In genomic region chr5:74168085-74168484, GRCm38 (mm10) we compare ENCODE assay signal across 20 mouse cellular contexts. TPM values are rescaled to one million over a fixed set of nuclear protein-coding genes. Genes with fewer than 3 reads are reported as not detected.
DNase-seq lines count a peak whose midpoint lies in the region; ATAC-seq and TF ChIP-seq lines count a peak whose summit lies in the region.
"Had no signal": no experiment of that assay in that cellular context is flagged by ENCODE, and none has a peak within 500 bp of the region (broad histone marks: within the 10 kb centered on the region; RNA-seq: fewer than 3 reads in every experiment).

No protein-coding gene starts in this region.

- H3K4me1 ChIP-seq in lung, embryonic 15.5 days: peaks cover 37% of the 10 kb centered on the region
- peaks cover 2% of the 10 kb centered on the region; the same call in 1 of the 2 replicates for H3K4me1 ChIP-seq in lung, adult 2 months (ENCODE audit: control insufficient read depth, insufficient read depth, low read length)
- peaks cover 57% of the 10 kb centered on the region for H3K4me1 ChIP-seq in embryonic facial prominence, embryonic 12.5 days
- peaks cover 42% of the 10 kb centered on the region for H3K4me1 ChIP-seq in limb, embryonic 10.5 days
- H3K4me1 ChIP-seq in midbrain, embryonic 10.5 days: peaks cover 13% of the 10 kb centered on the region
- H3K4me1 ChIP-seq in forebrain, embryonic 15.5 days: peaks cover 10% of the 10 kb centered on the region
- H3K4me1 ChIP-seq: neural tube, embryonic 13.5 days had no signal

- H3K27ac ChIP-seq in lung, embryonic 15.5 days: peak overlapping the region; percentile 25
- H3K27ac ChIP-seq in embryonic facial prominence, embryonic 12.5 days: peak overlapping the region; percentile 26; the same call in 1 of the 2 replicates
- peak overlapping the region; percentile 21; the same call in 1 of the 2 replicates for H3K27ac ChIP-seq in limb, embryonic 10.5 days
- H3K27ac ChIP-seq in midbrain, embryonic 10.5 days (replicated peaks): no peak overlapping the region
- H3K27ac ChIP-seq in forebrain, embryonic 15.5 days (replicated peaks): no peak overlapping the region
- H3K27ac ChIP-seq: forebrain, embryonic 10.5 days; gastrocnemius, adult 2 months; hindbrain, embryonic 15.5 days; neural tube, embryonic 13.5 days had no signal

- H3K27me3 ChIP-seq in lung, embryonic 15.5 days: no peaks in the 10 kb centered on the region
- no peaks in the 10 kb centered on the region for H3K27me3 ChIP-seq in embryonic facial prominence, embryonic 12.5 days
- no peaks in the 10 kb centered on the region for H3K27me3 ChIP-seq in limb, embryonic 10.5 days (ENCODE audit: low read depth, poor library complexity, severe bottlenecking)
- peaks cover 59% of the 10 kb centered on the region for H3K27me3 ChIP-seq in midbrain, embryonic 10.5 days (ENCODE audit: low read depth, poor library complexity, severe bottlenecking)
- no peaks in the 10 kb centered on the region for H3K27me3 ChIP-seq in forebrain, embryonic 15.5 days
- H3K27me3 ChIP-seq: heart, embryonic 12.5 days; hindbrain, embryonic 15.5 days; neural tube, embryonic 13.5 days had no signal

- no peak overlapping the region for H3K9ac ChIP-seq in lung, embryonic 15.5 days
- no peak overlapping the region for H3K9ac ChIP-seq in embryonic facial prominence, embryonic 12.5 days
- no peak overlapping the region for H3K9ac ChIP-seq in forebrain, embryonic 15.5 days (replicated peaks)
- H3K9ac ChIP-seq: heart, embryonic 12.5 days; hindbrain, embryonic 15.5 days; neural tube, embryonic 13.5 days had no signal

- WGBS in lung, embryonic 15.5 days: 47% methylated on average over 3 of the region's 3 CpGs
- WGBS in lung, adult 2 months: 84% methylated on average over 3 of the region's 3 CpGs
- WGBS in embryonic facial prominence, embryonic 12.5 days: 70% methylated on average over 3 of the region's 3 CpGs
- 77% methylated on average over 3 of the region's 3 CpGs for WGBS in limb, embryonic 10.5 days
- WGBS in midbrain, embryonic 10.5 days: 83% methylated on average over 3 of the region's 3 CpGs
- 99% methylated on average over 3 of the region's 3 CpGs for WGBS in forebrain, embryonic 15.5 days

- no peaks in the 10 kb centered on the region for H3K9me3 ChIP-seq in lung, embryonic 15.5 days
- H3K9me3 ChIP-seq in embryonic facial prominence, embryonic 12.5 days: no peaks in the 10 kb centered on the region
- H3K9me3 ChIP-seq in limb, embryonic 10.5 days (replicated peaks): no peaks in the 10 kb centered on the region
- H3K9me3 ChIP-seq in midbrain, embryonic 10.5 days (replicated peaks): no peaks in the 10 kb centered on the region
- H3K9me3 ChIP-seq in forebrain, embryonic 15.5 days: no peaks in the 10 kb centered on the region
- H3K9me3 ChIP-seq: forebrain, embryonic 10.5 days; heart, embryonic 12.5 days; hindbrain, embryonic 15.5 days; neural tube, embryonic 13.5 days had no signal

- no peak for DNase-seq in lung, adult 2 months
- no peak for DNase-seq in limb, embryonic 10.5 days (ENCODE audit: low spot score)
- DNase-seq in midbrain, embryonic 10.5 days (ENCODE audit: low spot score): no peak
- DNase-seq in kidney, adult 9 months: no peak
- DNase-seq: adrenal gland, postnatal 25 days; cerebellum, adult 11 months; cerebellum, postnatal 10 days; gastrocnemius, adult 2 months; kidney, adult 8-10 months; liver; midbrain, embryonic 14.5 days; thymus, adult 2 months had no signal

- no peak overlapping the region for H3K4me3 ChIP-seq in lung, embryonic 15.5 days
- H3K4me3 ChIP-seq in lung, adult 2 months (replicated peaks; ENCODE audit: extremely low read depth, low read depth, low read length): no peak overlapping the region
- H3K4me3 ChIP-seq in embryonic facial prominence, embryonic 12.5 days: no peak overlapping the region
- H3K4me3 ChIP-seq in limb, embryonic 10.5 days: no peak overlapping the region
- no peak overlapping the region for H3K4me3 ChIP-seq in midbrain, embryonic 10.5 days
- H3K4me3 ChIP-seq in forebrain, embryonic 15.5 days: no peak overlapping the region
- H3K4me3 ChIP-seq: forebrain, embryonic 10.5 days; gastrocnemius, adult 2 months; heart, embryonic 12.5 days; hindbrain, embryonic 15.5 days; neural tube, embryonic 13.5 days had no signal

- TF ChIP-seq CTCF in lung, adult 2 months (IDR thresholded peaks at IDR 0.05; ENCODE audit: insufficient read depth, low read length): no peak

- H3K36me3 ChIP-seq in lung, embryonic 15.5 days: no peaks in the 10 kb centered on the region
- no peaks in the 10 kb centered on the region for H3K36me3 ChIP-seq in embryonic facial prominence, embryonic 12.5 days
- H3K36me3 ChIP-seq in limb, embryonic 10.5 days: no peaks in the 10 kb centered on the region
- no peaks in the 10 kb centered on the region for H3K36me3 ChIP-seq in midbrain, embryonic 10.5 days
- no peaks in the 10 kb centered on the region for H3K36me3 ChIP-seq in forebrain, embryonic 15.5 days
- H3K36me3 ChIP-seq: forebrain, embryonic 10.5 days; heart, embryonic 12.5 days; hindbrain, embryonic 15.5 days; neural tube, embryonic 13.5 days had no signal

- H3K4me2 ChIP-seq in lung, embryonic 15.5 days: no peak overlapping the region
- H3K4me2 ChIP-seq in embryonic facial prominence, embryonic 12.5 days (replicated peaks): no peak overlapping the region
- no peak overlapping the region for H3K4me2 ChIP-seq in forebrain, embryonic 15.5 days (replicated peaks)
- H3K4me2 ChIP-seq: heart, embryonic 12.5 days; hindbrain, embryonic 15.5 days; neural tube, embryonic 13.5 days had no signal

- no peak for ATAC-seq in lung, embryonic 15.5 days (ENCODE audit: borderline replicate concordance, extremely low read depth, low FRiP score, low TSS enrichment)
- no peak for ATAC-seq in embryonic facial prominence, embryonic 12.5 days (ENCODE audit: insufficient number of reproducible peaks, insufficient read depth, low FRiP score, low TSS enrichment)
- no peak for ATAC-seq in forebrain, embryonic 15.5 days (replicated peaks)
- ATAC-seq: CD4-positive, CD25-positive, alpha-beta regulatory T cell, adult 4 months had no signal

- TF ChIP-seq POLR2A in lung, adult 2 months (IDR thresholded peaks at IDR 0.05; ENCODE audit: borderline replicate concordance, extremely low read depth, low read depth, low read length): no peak

RNA-seq across cellular contexts. Expression of gene Rasl11b, which starts 27.0 kb away (rescaled TPM):
- 150 and 154 TPM in 2 replicates for polyA plus RNA-seq in lung, embryonic 15.5 days (2015; fragmentation: Nextera tagmentation; extraction: Ambion mirVana)
- polyA plus RNA-seq in lung, adult 2 months (2012; rRNA removed): 32.3 and 37.9 TPM in 2 replicates
- 134 and 140 TPM in 2 replicates for polyA plus RNA-seq in embryonic facial prominence, embryonic 12.5 days (2016; fragmentation: Nextera tagmentation; extraction: Ambion mirVana)
- polyA plus RNA-seq in limb, embryonic 10.5 days (2016; fragmentation: Nextera tagmentation; extraction: Ambion mirVana): 40.7 and 91.2 TPM in 2 replicates
- 27.3 and 30.3 TPM in 2 replicates for polyA plus RNA-seq in midbrain, embryonic 10.5 days (2016; fragmentation: Nextera tagmentation; extraction: Ambion mirVana)
- 30.9 TPM in 2 replicates for polyA plus RNA-seq in forebrain, embryonic 15.5 days (2015; fragmentation: Nextera tagmentation; extraction: Ambion mirVana)

Comparison
In these comparisons a context has a peak if more than half of its experiments do, and no peak if none do; other contexts are left out.
1. H3K27ac ChIP-seq: peak in lung, embryonic 15.5 days (single experiment), embryonic facial prominence, embryonic 12.5 days (single experiment) and limb, embryonic 10.5 days (single experiment); none in midbrain, embryonic 10.5 days (single experiment) and forebrain, embryonic 15.5 days (single experiment).